Mouse (Mus musculus): ENCODE measurements around the gene Phactr3.

The Phactr3 gene

GRCm38 (mm10) chr2:178118801-178119560, at the start of gene Phactr3:
Phactr3 (plus strand) TSS chr2:178118975.
- DNase-seq (ENCODE audit: low read depth in 2 of 2, low spot score in 2 of 2) = no peak

GRCm38 (mm10) chr2:178078166-178078717, 40.5 kb upstream of the Phactr3 start, which contains the start of gene Zfp931:
Zfp931 (minus strand) TSS chr2:178078476.
- DNase-seq (ENCODE audit: low read depth in 2 of 2, low spot score in 2 of 2) = peak in 1 of 2 experiments; percentile 19

- DNase-seq (ENCODE audit: low read depth in 2 of 2, low spot score in 2 of 2) = no peak
Measured at GRCm38 (mm10) chr2:178089586-178089985, 29.2 kb upstream of the Phactr3 start.

GRCm38 (mm10) chr2:178098021-178098420, 20.8 kb upstream of the Phactr3 start:
- peak in 1 of 2 experiments; percentile 37 for DNase-seq (ENCODE audit: low read depth in 2 of 2, low spot score in 2 of 2)

GRCm38 (mm10) chr2:178101957-178102356, 16.8 kb upstream of the Phactr3 start:
- no peak for DNase-seq (ENCODE audit: low read depth in 2 of 2, low spot score in 2 of 2)

- DNase-seq (ENCODE audit: low read depth in 2 of 2, low spot score in 2 of 2) = no peak
Measured at GRCm38 (mm10) chr2:178117946-178118345, 829 bp upstream of the Phactr3 start.

GRCm38 (mm10) chr2:178119561-178120355, 983 bp downstream of the Phactr3 start:
- no peak for DNase-seq (ENCODE audit: low read depth in 2 of 2, low spot score in 2 of 2)

- DNase-seq (ENCODE audit: low read depth in 2 of 2, low spot score in 2 of 2) = no peak
Measured at GRCm38 (mm10) chr2:178120356-178120645, 1.5 kb downstream of the Phactr3 start.

- no peak for DNase-seq (ENCODE audit: low read depth in 2 of 2, low spot score in 2 of 2)
Measured at GRCm38 (mm10) chr2:178120651-178121374, 2.0 kb downstream of the Phactr3 start.

GRCm38 (mm10) chr2:178121375-178121688, 2.6 kb downstream of the Phactr3 start:
- no peak for DNase-seq (ENCODE audit: low read depth in 2 of 2, low spot score in 2 of 2)

GRCm38 (mm10) chr2:178121946-178122665, 3.3 kb downstream of the Phactr3 start:
- no peak for DNase-seq (ENCODE audit: low read depth in 2 of 2, low spot score in 2 of 2)

GRCm38 (mm10) chr2:178123466-178123865, 4.7 kb downstream of the Phactr3 start:
- no peak for DNase-seq (ENCODE audit: low read depth in 2 of 2, low spot score in 2 of 2)

GRCm38 (mm10) chr2:178125427-178125826, 6.7 kb downstream of the Phactr3 start:
- no peak for DNase-seq (ENCODE audit: low read depth in 2 of 2, low spot score in 2 of 2)

- DNase-seq (ENCODE audit: low read depth in 2 of 2, low spot score in 2 of 2) = no peak
Measured at GRCm38 (mm10) chr2:178126041-178126820, 7.5 kb downstream of the Phactr3 start.

GRCm38 (mm10) chr2:178128594-178128993, 9.8 kb downstream of the Phactr3 start:
- no peak for DNase-seq (ENCODE audit: low read depth in 2 of 2, low spot score in 2 of 2)

GRCm38 (mm10) chr2:178129161-178129560, 10.4 kb downstream of the Phactr3 start:
- DNase-seq (ENCODE audit: low read depth in 2 of 2, low spot score in 2 of 2) = no peak

GRCm38 (mm10) chr2:178129676-178130075, 10.9 kb downstream of the Phactr3 start:
- DNase-seq (ENCODE audit: low read depth in 2 of 2, low spot score in 2 of 2) = no peak

- DNase-seq (ENCODE audit: low read depth in 2 of 2, low spot score in 2 of 2) = no peak
Measured at GRCm38 (mm10) chr2:178130536-178130935, 11.8 kb downstream of the Phactr3 start.

GRCm38 (mm10) chr2:178131011-178131410, 12.2 kb downstream of the Phactr3 start:
- DNase-seq (ENCODE audit: low read depth in 2 of 2, low spot score in 2 of 2) = no peak
